Mouse (Mus musculus) olfactory bulb, adult 2 months (tissue): ENCODE results near the gene Flot1. TPM values are rescaled to one million over a fixed set of nuclear protein-coding genes. Genes with fewer than 3 reads are reported as not detected.

ENCODE experiments used
- H3K27ac ChIP-seq: fragments of 200-500 bp; 2 replicates; pipeline ENCODE4 v1.5.1; 2012; ENCODE audit warnings: low read depth, low read length; ENCODE audit not compliant: insufficient read depth
- H3K4me1 ChIP-seq: fragments of 200-500 bp; 2 replicates; pipeline ENCODE4 v1.6.1; 2012; ENCODE audit warnings: low read length; ENCODE audit not compliant: control insufficient read depth, insufficient read depth
- H3K4me3 ChIP-seq: fragments of 200-500 bp; 2 replicates; pipeline ENCODE4 v1.5.1; 2012; ENCODE audit warnings: mild to moderate bottlenecking, low read depth, low read length, moderate library complexity; ENCODE audit not compliant: insufficient read depth
- CTCF ChIP-seq: fragments of 200-500 bp; IDR thresholded peaks from 2 replicates; pipeline ENCODE4 v1.5.1; 2012; ENCODE audit warnings: low read depth, mild to moderate bottlenecking, low read length, moderate library complexity; ENCODE audit not compliant: insufficient read depth
- POLR2A ChIP-seq: fragments of 200-500 bp; IDR thresholded peaks from 2 replicates; pipeline ENCODE4 v1.6.1; 2012; ENCODE audit warnings: mild to moderate bottlenecking, low read depth, low read length, moderate library complexity; ENCODE audit not compliant: insufficient read depth
- WGBS: fragments of 180-500 bp; shearing (Covaris S2); methylation state at CpG from one replicate; pipeline ENCODE4 v1.1.7; 2018; 5-methylcytosine and 5-hydroxymethylcytosine counted together
- polyA plus RNA-seq: library from polyadenylated mRNA; stranded (reverse); fragments of >200 nt; gene quantifications from 2 replicates; pipeline ENCODE4 v1.2.4, GENCODE M21; 2012; ENCODE audit warnings: low replicate concordance; ENCODE audit not compliant: missing spikeins, insufficient read depth, insufficient read length

Flot1 gene
- polyA plus RNA-seq, 1 experiment = not detected

- no peak overlapping the region for H3K4me3 ChIP-seq
- H3K4me1 ChIP-seq = no peaks in the 10 kb centered on the region
- WGBS = 90% methylated on average over 4 of the region's 4 CpGs
- TF ChIP-seq CTCF (no peak), POLR2A (no peak)
- no peak overlapping the region for H3K27ac ChIP-seq
Observed at GRCm38 (mm10) chr17:35803858-35804399, 19.1 kb upstream of the Flot1 start.

DNA sequence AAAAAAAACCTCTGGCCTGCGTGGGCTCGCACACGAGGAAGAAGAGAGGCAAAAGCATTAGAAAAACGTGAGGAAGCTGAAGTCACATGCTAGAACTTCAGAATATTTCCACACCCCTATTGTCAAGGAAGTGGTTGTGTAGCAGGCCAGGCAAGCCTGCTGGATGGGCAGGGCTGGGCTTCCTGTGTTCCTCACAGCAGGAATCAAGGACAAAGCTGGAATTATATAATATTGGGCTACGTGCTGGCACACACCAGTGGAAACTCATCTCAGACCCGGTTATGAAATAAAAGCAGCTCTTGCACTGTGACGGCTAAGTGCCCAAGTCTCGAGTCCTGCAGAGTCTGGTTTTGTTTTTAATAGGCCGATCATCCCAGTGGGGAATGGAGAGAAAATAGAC, 15.0 kb upstream of the Flot1 start:
- Histone ChIP-seq H3K4me3 (no peak overlapping the region), H3K27ac (no peak overlapping the region), H3K4me1 (0 out of 2 replicates have a peak, but pooled peaks cover 3% of the 10 kb centered on the region)
- WGBS = 52% methylated on average over 9 of the region's 9 CpGs
- TF ChIP-seq CTCF (no peak), POLR2A (no peak)

DNA sequence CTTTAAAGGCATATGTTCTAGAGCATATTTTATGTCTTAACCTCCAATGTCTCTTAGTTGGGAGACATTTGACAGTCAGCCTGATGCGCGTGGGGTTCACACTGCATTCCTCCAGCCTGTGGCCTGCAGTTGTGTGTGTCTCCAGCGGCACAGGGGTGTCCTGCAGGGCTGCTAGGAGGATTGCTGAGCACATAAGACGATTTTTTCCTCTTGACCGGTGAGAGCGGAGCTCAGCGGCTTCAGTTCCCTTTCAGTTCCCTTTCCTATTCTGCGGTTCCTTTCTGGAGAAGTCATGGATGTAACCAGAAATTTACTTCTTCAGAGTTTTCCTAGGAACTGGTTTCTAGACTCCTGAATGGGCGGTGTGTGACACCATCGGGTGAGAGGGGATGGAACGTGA, 13.6 kb upstream of the Flot1 start:
- H3K4me3 ChIP-seq = no peak overlapping the region
- H3K4me1 ChIP-seq = peaks cover 6% of the 10 kb centered on the region; the same call in 1 of the 2 replicates
- 92% methylated on average over 11 of the region's 11 CpGs for WGBS
- no peak for TF ChIP-seq POLR2A
- H3K27ac ChIP-seq = no peak overlapping the region

GRCm38 (mm10) chr17:35810900-35811648, 12.0 kb upstream of the Flot1 start:
- Histone ChIP-seq H3K27ac (no peak overlapping the region), H3K4me1 (peaks cover 6% of the 10 kb centered on the region; the same call in 1 of the 2 replicates), H3K4me3 (no peak overlapping the region)
- 65% methylated on average over 5 of the region's 5 CpGs for WGBS
- TF ChIP-seq POLR2A (no peak), CTCF (no peak)

DNA sequence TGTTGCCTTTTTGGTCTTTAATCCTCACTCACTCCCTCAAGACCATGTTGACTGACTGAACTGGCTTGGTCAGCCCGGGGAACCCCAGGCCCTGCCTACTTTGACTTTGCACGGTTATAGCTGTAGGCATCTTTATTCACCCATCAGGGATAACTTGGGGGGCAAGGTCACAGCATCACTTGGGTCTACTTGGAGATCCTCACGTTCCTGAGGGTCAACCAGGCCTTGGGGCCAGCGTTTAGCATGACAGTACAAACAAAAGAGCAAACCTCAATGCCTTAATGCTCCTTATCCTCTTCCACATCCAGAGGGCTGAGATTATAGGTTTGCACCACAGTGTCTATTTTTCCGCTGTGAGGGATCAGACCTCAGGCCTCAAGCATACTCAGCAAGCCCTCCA, 10.7 kb upstream of the Flot1 start:
- 81% methylated on average over 5 of the region's 5 CpGs for WGBS
- no peak for TF ChIP-seq POLR2A
- no peak for TF ChIP-seq CTCF
- no peak overlapping the region for H3K4me3 ChIP-seq

DNA sequence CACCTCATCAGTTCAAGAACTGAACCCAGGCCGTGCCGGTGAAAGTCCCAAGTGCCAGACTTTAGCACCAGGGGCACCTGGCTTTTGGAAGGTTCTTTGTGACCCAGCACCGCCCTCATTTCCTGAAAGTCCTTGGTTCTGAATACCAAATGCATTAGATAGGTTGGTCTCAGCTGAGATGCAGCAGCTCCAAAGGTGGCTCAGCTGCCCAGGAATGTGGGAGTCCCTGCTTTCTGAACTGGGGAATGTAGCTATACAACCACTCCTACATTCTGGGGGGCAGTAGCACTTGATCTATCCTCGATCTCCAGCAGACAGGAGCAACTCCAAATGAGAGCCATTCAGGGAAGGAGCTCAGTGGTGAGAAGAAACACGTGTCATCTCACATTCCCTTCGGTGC, 10.3 kb upstream of the Flot1 start:
- TF ChIP-seq CTCF = no peak
- no peak for TF ChIP-seq POLR2A
- WGBS = 68% methylated on average over 6 of the region's 6 CpGs
- Histone ChIP-seq H3K27ac (0 out of 2 replicates have a peak overlapping the region, but pooled peaks have one; percentile 7), H3K4me1 (peaks cover 6% of the 10 kb centered on the region; the same call in 1 of the 2 replicates), H3K4me3 (no peak overlapping the region)

More for the DNA sequence above, 10.7 kb upstream of the Flot1 start:
- Histone ChIP-seq H3K4me1 (peaks cover 6% of the 10 kb centered on the region; the same call in 1 of the 2 replicates), H3K27ac (no peak overlapping the region)

DNA sequence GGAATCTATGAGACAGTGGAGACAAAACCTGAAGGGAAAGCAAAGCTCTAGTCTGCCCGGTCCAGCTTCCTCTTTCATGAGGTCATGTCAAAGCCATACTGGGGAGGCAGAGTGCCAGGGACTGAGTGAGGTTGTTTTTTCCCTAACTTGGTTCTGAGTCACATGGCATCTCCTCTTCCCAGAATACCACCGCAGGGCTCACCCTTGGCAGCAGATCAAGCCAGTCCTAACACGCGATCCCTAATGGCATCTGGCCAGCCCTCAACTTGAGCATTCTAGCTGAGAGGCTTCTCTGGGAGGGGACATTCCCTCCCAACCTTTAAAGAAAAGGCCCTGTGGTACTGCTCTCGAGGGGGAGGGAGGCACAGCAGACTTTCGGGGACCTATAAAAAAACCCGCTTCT, 9.8 kb upstream of the Flot1 start:
- TF ChIP-seq POLR2A (no peak), CTCF (no peak)
- peaks cover 6% of the 10 kb centered on the region; the same call in 1 of the 2 replicates for H3K4me1 ChIP-seq
- WGBS = 32% methylated on average over 7 of the region's 7 CpGs
- 0 out of 2 replicates have a peak overlapping the region, but pooled peaks have one; percentile 2 for H3K27ac ChIP-seq
- H3K4me3 ChIP-seq = no peak overlapping the region

- WGBS = 67% methylated on average over 7 of the region's 7 CpGs
- 0 out of 2 replicates have a peak overlapping the region, but pooled peaks have one; percentile 2 for H3K27ac ChIP-seq
- TF ChIP-seq CTCF (no peak), POLR2A (no peak)
- H3K4me1 ChIP-seq = peaks cover 6% of the 10 kb centered on the region; the same call in 1 of the 2 replicates
- H3K4me3 ChIP-seq = no peak overlapping the region
Observed at GRCm38 (mm10) chr17:35813653-35814052, 9.4 kb upstream of the Flot1 start.

DNA sequence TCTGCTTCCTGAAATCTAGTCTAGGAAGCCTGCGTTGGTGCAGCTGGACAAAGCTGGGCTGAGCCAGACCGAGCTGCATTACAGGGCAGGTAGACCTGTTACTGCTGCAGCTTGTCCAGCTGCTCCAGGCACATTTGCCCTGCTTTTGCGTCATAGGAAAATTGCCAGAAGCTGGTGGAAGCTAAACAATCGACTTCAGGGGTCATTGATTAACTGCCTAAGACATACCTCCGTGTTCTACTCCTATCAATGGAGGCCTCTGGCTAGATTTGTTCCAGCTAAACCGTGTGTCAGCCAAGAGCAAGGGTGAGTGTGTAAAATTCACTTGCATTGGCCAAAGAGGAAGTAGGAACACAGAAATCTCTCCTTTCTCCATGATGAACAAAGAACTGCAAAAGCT, 8.4 kb upstream of the Flot1 start:
- TF ChIP-seq CTCF (no peak), POLR2A (no peak)
- 73% methylated on average over 6 of the region's 6 CpGs for WGBS
- peaks cover 6% of the 10 kb centered on the region; the same call in 1 of the 2 replicates for H3K4me1 ChIP-seq
- no peak overlapping the region for H3K4me3 ChIP-seq
- no peak overlapping the region for H3K27ac ChIP-seq

- Histone ChIP-seq H3K27ac (no peak overlapping the region), H3K4me1 (peaks cover 8% of the 10 kb centered on the region; the same call in 1 of the 2 replicates), H3K4me3 (no peak overlapping the region)
- 74% methylated on average over 7 of the region's 7 CpGs for WGBS
- TF ChIP-seq POLR2A (no peak), CTCF (no peak)
Observed at GRCm38 (mm10) chr17:35815836-35816235, 7.2 kb upstream of the Flot1 start.
